Mouse (Mus musculus) ovary, adult 18-20 months (tissue): ENCODE results near the gene Gm49378.
A peak's percentile ranks its signal among the peaks of the same experiment; 100 is the strongest.

ENCODE experiments used
- DNase-seq: peaks from one replicate; pipeline ENCODE4 v3.0.0; 2022; ENCODE audit warnings: low spot score, mixed read lengths

The Gm49378 gene

DNA sequence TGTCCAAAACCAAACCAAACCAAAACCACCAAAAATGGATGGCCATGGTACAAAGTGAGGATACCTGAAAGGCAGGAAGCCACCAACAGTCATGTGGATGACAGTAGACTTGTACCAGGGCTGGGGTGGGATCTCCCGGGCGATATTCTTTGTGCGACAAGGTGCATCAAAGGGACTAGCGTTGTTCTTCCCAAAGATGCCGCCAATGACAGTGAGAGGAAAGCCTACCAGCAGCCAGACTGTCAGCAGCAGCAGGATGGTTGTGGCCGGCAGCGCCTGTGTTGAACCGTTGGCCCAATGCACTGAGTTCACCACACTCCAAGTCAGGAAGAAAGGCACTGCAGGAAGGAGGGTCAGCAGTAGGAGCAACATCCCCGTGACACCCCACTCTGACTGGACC lies at the start of gene Gm49378:
TSS of gene Gm49378 (minus strand) at position 101 of the 400 bp plus-strand sequence.
- no peak for DNase-seq

DNA sequence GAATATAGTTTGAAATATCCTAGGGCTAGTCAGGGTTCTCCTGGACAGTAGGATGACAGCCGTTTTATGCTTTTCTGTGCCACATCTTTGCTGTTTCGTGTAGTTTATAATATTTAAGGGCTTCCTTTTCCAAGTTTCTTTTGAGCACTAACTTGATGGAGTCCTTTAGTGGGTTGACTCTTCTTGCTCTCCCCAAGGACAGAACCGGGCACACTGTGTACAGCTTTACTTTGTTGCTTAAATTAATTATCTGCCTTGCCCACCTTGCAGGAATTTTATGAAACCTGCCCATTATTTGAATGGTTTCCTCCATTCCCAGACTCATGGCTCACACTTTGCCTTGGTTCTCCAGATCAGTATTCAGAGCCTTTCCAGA lies 44.4 kb upstream of the Gm49378 start:
- no peak for DNase-seq

- peak; percentile 90 for DNase-seq
These were observed 43.7 kb upstream of the Gm49378 start, which contains the start of gene Tinf2 for GRCm38 (mm10) chr14:55681160-55682117. TSS of gene Tinf2 (minus strand) at chr14:55681820.

DNA sequence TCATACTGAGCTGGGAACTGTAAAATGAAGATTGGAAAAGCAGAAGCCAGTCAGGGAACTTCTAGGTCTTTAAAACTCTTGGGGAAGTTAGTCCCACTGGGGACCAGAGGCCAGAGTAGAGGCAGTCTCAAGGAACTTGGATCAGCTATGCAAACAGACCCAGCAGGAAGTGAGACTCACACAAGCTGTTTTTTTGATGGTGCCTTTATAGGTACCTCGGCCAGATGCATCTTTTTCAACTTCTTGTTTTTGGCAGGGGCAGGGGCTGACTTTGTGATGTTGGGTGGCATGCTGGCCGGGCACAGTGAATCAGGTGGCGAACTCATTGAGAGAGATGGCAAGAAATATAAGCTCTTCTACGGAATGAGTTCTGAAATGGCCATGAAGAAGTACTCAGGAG lies 39.9 kb upstream of the Gm49378 start:
- DNase-seq: no peak

DNA sequence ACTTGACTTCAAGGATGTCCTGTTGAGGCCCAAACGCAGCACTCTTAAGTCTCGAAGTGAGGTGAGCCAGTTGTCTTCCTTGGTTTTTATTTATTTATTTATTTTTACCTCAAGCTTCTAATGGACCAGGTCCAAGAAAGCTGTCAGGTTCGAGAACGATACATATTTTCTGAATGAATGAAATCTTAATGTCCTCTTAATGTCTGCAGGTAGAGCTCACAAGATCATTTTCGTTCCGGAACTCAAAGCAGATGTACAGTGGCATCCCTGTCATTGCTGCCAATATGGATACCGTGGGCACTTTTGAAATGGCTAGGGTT lies 35.0 kb upstream of the Gm49378 start:
- no peak for DNase-seq

DNA sequence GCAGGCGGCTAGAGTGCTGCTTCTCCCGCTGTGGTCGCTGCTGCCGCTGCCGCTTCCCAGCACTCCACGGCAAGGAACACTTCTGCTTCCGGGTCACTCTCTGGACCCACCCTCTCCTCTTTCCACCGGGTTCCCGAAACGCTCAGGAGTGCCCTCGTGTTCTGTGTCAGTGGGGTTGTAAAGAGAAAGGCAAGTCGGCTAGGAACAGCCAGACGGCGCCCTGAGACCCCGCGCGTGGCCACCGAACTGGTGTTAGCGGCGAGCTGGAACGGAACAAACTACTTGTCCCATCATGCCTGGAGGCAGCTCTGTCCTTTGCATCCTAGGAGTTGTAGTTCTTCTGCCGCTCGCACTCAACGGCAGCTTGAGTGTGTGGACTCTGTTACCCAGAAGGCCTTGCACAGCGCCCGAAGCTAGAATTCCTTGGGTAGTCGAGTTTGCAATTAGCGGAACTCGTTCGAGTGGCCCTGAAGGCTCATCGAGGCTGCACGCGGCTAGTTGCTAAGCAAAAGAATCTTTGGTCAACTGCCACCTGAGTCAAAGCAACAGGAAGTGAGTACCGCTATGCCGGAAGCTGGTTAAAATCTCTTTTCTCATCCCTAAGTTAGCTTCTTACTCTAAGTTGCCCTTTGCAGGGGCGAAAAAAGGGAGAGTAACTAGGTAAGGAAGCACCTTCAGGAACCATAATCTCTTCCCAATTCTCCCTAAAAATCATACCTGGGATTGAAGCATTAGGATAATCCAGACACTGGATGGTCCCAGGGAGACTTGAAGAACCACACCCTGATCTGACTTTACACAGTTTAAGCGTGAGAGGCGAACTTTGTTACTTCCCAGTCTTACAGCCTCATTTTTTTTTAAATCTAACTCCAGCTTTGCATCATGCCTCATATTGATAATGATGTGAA lies 34.4 kb upstream of the Gm49378 start, which contains the start of the genes Gmpr2 and Nedd8:
TSS of gene Gmpr2 (plus strand) at position 109 of the 908 bp plus-strand sequence.
TSS of gene Nedd8 (minus strand) at position 292 of the 908 bp plus-strand sequence.
- DNase-seq: peak; percentile 92

GRCm38 (mm10) chr14:55671486-55671832 lies 33.8 kb upstream of the Gm49378 start:
- DNase-seq: peak; percentile 10

DNA sequence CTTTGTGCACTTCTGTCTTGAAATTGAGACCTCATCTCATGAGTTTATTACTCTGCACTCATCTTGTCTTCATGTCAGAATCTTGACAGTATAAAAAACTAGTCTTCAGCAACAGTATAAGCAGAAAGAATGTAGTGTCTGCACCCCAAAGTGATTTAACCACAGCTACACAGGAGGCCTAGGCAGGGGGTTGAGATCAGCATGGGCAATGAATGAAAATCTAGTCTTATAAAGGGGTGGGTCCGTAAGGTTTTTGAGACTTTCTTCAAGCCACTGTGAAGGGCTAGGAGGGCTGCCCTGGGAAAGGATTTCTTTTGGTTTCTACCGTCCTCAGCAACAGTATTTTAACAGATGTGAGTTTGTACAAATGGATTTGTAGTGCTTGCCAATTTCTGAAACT lies 22.9 kb upstream of the Gm49378 start:
- DNase-seq: no peak

DNA sequence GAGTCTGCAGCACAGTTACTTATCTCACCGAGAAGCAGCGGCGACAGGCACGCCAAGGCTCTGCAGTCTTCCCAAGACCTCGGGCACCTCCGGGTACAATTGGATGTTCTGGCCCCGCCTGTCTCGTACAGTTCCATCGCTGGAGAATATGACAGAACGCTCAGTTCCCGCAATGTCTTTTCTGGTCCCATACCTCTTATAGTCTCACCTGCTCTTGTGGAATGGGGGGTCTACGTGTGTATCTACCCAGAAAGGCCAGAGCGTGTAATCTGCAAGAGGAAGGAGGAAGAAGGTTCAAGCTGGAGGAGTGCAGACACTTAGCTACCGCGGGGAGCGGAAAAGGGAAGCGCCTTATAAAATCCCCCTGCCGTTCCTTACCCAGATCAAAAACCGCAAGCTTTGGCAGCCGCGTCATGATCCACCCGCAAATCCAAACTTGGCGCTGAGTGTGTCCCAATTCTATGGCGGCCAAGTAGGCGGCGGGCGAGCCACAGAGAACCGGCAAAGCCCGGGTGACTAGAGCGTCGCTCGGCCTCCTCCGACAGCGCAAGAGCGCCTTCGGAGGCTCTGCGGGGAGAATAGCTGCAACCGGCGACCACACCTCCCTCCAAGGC lies 22.4 kb upstream of the Gm49378 start, which contains the start of gene Mdp1:
TSS of gene Mdp1 (minus strand) at position 549 of the 614 bp plus-strand sequence.
- DNase-seq: peak; percentile 66

GRCm38 (mm10) chr14:55658011-55658410 lies 20.3 kb upstream of the Gm49378 start:
- peak; percentile 25 for DNase-seq

GRCm38 (mm10) chr14:55656935-55657334 lies 19.2 kb upstream of the Gm49378 start:
- DNase-seq: no peak

DNA sequence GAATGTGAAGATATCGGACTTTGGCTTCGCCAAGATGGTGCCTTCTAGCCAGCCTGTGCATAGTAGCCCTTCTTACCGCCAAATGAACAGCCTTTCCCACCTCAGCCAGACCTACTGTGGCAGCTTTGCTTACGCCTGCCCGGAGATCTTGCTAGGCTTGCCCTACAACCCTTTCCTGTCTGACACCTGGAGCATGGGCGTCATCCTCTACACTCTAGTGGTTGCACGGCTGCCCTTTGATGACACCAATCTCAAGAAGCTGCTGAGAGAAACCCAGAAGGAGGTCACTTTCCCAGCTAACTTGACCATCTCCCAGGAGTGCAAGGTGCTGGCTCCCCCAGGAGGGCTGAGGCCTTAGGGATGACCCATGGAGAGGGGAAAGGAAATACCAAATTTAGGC lies 13.8 kb upstream of the Gm49378 start:
- DNase-seq: no peak

GRCm38 (mm10) chr14:55649884-55650283 lies 12.2 kb upstream of the Gm49378 start, which contains the start of gene Tssk4:
TSS of gene Tssk4 (plus strand) at chr14:55650184.
- no peak for DNase-seq

GRCm38 (mm10) chr14:55644261-55644888 lies 6.7 kb upstream of the Gm49378 start:
- no peak for DNase-seq

- DNase-seq: peak; percentile 74
These were observed 5.6 kb upstream of the Gm49378 start, which contains the start of gene Tm9sf1 for GRCm38 (mm10) chr14:55643060-55643907. TSS of gene Tm9sf1 (minus strand) at chr14:55643806.

GRCm38 (mm10) chr14:55642679-55643059 lies 5.0 kb upstream of the Gm49378 start:
- DNase-seq: no peak

- no peak for DNase-seq
These were observed 3.6 kb upstream of the Gm49378 start for GRCm38 (mm10) chr14:55641291-55641690.

DNA sequence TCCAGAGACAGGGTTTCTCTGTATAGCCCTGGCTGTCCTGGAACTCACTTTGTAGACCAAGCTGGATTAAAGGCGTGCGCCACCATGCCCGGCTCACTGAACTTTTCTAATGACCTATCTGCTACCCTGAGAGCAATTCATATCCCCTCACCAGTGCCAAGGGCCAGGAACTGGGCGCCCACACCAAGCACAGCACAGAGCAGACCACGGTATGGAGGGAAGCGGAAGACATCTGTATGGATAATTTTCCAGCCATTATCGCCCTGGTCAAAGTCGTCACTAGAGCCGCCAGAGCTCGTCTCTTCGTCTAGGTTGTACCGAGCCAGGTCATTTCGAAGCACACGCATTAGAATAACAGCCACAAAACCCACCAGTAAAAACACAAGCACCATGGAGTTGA lies 3.1 kb upstream of the Gm49378 start:
- DNase-seq: no peak

- DNase-seq: peak; percentile 79
These were observed 2.1 kb downstream of the Gm49378 start, which contains the start of gene Ipo4 for GRCm38 (mm10) chr14:55635523-55636007. TSS of gene Ipo4 (minus strand) at chr14:55635957.

DNA sequence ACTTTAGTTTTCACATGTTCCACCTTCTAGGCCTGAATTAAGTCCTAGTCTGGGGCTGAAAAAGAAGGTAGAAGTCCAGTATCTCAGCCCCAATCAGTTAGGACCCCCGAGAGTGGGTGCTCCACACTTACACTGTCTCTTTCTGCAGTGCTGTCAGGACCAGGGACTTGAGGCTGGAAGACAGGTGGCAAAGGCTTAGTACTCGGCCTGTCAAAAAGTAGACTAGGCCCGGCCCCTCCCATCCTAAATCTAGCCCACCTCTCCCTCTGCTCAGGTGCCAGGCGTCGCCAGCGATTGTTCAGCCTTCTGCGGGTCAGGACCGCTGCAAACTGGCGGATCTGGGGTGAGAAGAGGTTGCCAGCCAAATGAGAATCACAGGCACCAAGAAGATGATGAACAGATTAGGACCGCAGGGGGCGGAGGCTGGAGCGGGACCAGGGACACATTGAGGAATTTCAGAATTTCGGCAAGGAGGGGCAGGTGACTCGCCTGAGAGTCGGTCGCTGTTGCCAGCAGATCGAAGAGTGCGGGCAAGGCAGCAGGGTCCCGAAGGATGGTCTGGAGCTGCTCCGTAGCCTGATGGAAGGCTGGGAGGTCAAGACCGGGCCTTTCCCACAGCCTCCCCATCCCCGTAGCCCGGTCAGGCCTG lies 2.7 kb downstream of the Gm49378 start:
- DNase-seq: no peak
